Mouse (Mus musculus) CD4-positive helper T cell, adult 2 months (primary cell): ENCODE measurements around the gene Zzz3.

Experiments
- DNase-seq: peaks from one replicate; pipeline ENCODE4 v3.0.0-alpha.2; 2012; ENCODE audit warnings: low read depth, missing footprints, low spot score

The Zzz3 gene

GRCm38 (mm10) chr3:152395350-152396277 is at the start of gene Zzz3:
Gene Zzz3 (plus strand): TSS chr3:152395473.
- DNase-seq = peak; percentile 96

- peak; percentile 93 for DNase-seq
Observed at GRCm38 (mm10) chr3:152345732-152346632, 49.3 kb upstream of the Zzz3 start, which contains the start of gene Usp33. Gene Usp33 (plus strand): TSS chr3:152346478.

- DNase-seq = peak; percentile 44
Observed at GRCm38 (mm10) chr3:152346633-152347141, 48.6 kb upstream of the Zzz3 start.

GRCm38 (mm10) chr3:152347227-152347626 is 48.0 kb upstream of the Zzz3 start:
- no peak for DNase-seq

- DNase-seq = no peak
Observed at GRCm38 (mm10) chr3:152348011-152348830, 47.1 kb upstream of the Zzz3 start.

GRCm38 (mm10) chr3:152350431-152350830 is 44.8 kb upstream of the Zzz3 start:
- no peak for DNase-seq

- no peak for DNase-seq
Observed at GRCm38 (mm10) chr3:152350966-152351365, 44.3 kb upstream of the Zzz3 start.

- no peak for DNase-seq
Observed at GRCm38 (mm10) chr3:152352289-152352688, 43.0 kb upstream of the Zzz3 start.

- DNase-seq = no peak
Observed at GRCm38 (mm10) chr3:152353434-152354177, 41.7 kb upstream of the Zzz3 start.

GRCm38 (mm10) chr3:152355361-152355760 is 39.9 kb upstream of the Zzz3 start:
- DNase-seq = peak; percentile 45

- DNase-seq = no peak
Observed at GRCm38 (mm10) chr3:152356751-152357150, 38.5 kb upstream of the Zzz3 start.

GRCm38 (mm10) chr3:152359151-152359550 is 36.1 kb upstream of the Zzz3 start:
- DNase-seq = no peak

GRCm38 (mm10) chr3:152364181-152364580 is 31.1 kb upstream of the Zzz3 start:
- DNase-seq = no peak

- DNase-seq = no peak
Observed at GRCm38 (mm10) chr3:152376063-152376462, 19.2 kb upstream of the Zzz3 start.

GRCm38 (mm10) chr3:152384106-152384505 is 11.2 kb upstream of the Zzz3 start:
- no peak for DNase-seq

- peak; percentile 98 for DNase-seq
Observed at GRCm38 (mm10) chr3:152396278-152396987, 1.2 kb downstream of the Zzz3 start.

GRCm38 (mm10) chr3:152396988-152397314 is 1.7 kb downstream of the Zzz3 start:
- DNase-seq = no peak

GRCm38 (mm10) chr3:152397335-152397940 is 2.2 kb downstream of the Zzz3 start:
- no peak for DNase-seq

GRCm38 (mm10) chr3:152400441-152400840 is 5.2 kb downstream of the Zzz3 start:
- DNase-seq = no peak
